Mouse (Mus musculus): Measurements from ENCODE around the gene Ikzf2. TPM values are rescaled to one million over a fixed set of nuclear protein-coding genes. Genes with fewer than 3 reads are reported as not detected.

Ikzf2 gene
- total RNA-seq, 1 experiment: 3.4 TPM

DNA sequence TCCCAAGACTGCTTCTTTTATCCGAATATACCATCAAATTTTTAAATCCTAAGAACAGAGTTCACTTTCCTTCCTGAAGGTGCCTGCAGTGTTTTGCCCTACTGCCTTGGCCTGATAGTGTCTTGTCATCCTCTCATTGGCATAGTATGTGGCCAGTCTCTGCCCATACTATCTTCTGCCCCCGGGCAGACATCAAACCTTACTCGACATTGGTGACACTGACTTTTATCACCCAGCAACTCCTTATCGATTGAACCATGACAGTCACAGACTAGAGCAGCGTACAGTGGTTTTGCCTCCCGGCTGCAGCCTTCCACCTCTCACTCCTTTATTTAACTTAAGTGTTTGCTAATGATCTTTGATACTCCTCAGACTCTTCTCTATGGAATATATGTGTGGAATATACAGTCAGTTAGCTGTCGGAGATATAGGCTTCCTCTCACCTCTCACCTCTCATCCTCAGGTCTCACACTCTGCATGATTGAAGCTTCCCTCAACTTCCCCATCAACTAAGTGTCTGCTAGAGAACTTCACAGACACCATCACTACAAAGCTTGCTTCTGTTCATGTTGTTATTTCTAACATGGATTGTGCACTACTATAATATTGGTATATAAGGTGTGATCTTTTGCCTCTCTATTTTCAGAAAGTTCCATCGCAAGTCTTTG lies 141.7 kb downstream of the Ikzf2 start:
- Histone ChIP-seq H3K36me3 (ENCODE audit: control insufficient read depth, insufficient read depth, low read length, poor library complexity, severe bottlenecking) (no peaks in the 10 kb centered on the region), H3K4me1 (ENCODE audit: control insufficient read depth in 2 of 2, insufficient read depth in 2 of 2, low read length in 2 of 2, poor library complexity in 1 of 2) (no peaks in the 10 kb centered on the region), H3K27ac (ENCODE audit: insufficient read depth, low read depth, low read length, poor library complexity, severe bottlenecking) (no peak overlapping the region), H3K9me3 (ENCODE audit: control insufficient read depth, insufficient read depth, low read depth, low read length) (no peaks in the 10 kb centered on the region), H3K9ac (ENCODE audit: insufficient read depth, low read depth, low read length, poor library complexity, severe bottlenecking) (no peak overlapping the region), H3K4me3 (ENCODE audit: insufficient read depth in 1 of 2, low read depth in 1 of 2, low read length in 2 of 2, poor library complexity in 1 of 2, severe bottlenecking in 1 of 2) (no peak overlapping the region)
- TF ChIP-seq CHD2 (IDR thresholded peaks at IDR 0.05; ENCODE audit: low read depth, low read length) (no peak), MAFK (IDR thresholded peaks at IDR 0.05; ENCODE audit: insufficient read depth, low read depth, low read length) (no peak), HCFC1 (IDR thresholded peaks at IDR 0.05; ENCODE audit: borderline replicate concordance, insufficient read depth, low read length) (no peak), ZNF384 (IDR thresholded peaks at IDR 0.05; ENCODE audit: low read depth, low read length) (no peak), ZC3H11A (IDR thresholded peaks at IDR 0.05; ENCODE audit: borderline replicate concordance, low read depth, low read length) (no peak)
- no peak for DNase-seq (ENCODE audit: low read depth, low spot score)
- in situ Hi-C loops (cut with MboI; ENCODE audit: low sequenced_read_pairs in 2 of 2, unreplicated experiment in 2 of 2): no loop called here

DNA sequence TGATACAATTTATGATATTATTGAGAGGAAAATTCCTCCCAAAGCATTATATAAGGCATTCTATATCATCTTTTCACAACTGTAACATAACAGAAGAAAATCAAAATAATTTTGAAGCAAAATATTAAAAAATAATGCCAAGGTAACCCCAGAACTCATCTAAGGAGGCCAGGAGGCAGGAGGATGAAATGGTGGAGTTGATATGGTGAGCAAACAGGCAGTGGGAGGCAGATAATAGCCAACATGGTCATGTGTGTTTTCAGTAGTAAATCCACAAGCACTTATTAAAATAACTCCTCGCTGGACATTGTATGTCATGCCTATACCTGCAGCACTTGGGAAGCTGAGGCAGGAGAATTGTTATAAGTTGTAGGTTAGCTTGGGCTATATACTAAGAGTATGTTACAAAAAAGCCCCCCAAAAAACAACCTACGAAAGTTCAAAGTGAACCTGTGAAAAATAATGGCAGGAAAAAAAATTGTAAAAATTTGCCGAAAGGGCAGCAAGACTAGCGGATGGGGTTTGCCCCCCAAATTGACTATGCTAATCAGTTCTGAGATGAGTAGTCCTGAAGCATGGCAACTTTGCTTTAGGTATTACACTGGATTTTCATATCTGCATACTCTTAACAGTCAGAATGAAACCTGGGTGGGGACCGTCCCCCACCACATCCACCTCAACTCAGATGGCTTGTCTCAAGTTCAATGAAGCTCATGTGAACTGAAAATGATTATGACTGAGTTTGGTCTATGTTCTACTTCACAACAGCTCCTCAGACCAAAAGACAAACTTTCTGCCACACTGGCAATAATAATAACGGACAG lies 143.1 kb downstream of the Ikzf2 start:
- Histone ChIP-seq H3K27ac (ENCODE audit: insufficient read depth, low read depth, low read length, poor library complexity, severe bottlenecking) (no peak overlapping the region), H3K9me3 (ENCODE audit: control insufficient read depth, insufficient read depth, low read depth, low read length) (no peaks in the 10 kb centered on the region), H3K36me3 (ENCODE audit: control insufficient read depth, insufficient read depth, low read length, poor library complexity, severe bottlenecking) (no peaks in the 10 kb centered on the region), H3K9ac (ENCODE audit: insufficient read depth, low read depth, low read length, poor library complexity, severe bottlenecking) (no peak overlapping the region), H3K4me1 (ENCODE audit: control insufficient read depth in 2 of 2, insufficient read depth in 2 of 2, low read length in 2 of 2, poor library complexity in 1 of 2) (no peaks in the 10 kb centered on the region), H3K4me3 (ENCODE audit: insufficient read depth in 1 of 2, low read depth in 1 of 2, low read length in 2 of 2, poor library complexity in 1 of 2, severe bottlenecking in 1 of 2) (no peak overlapping the region)
- no peak for DNase-seq (ENCODE audit: low read depth, low spot score)
- in situ Hi-C loops (cut with MboI; ENCODE audit: low sequenced_read_pairs in 2 of 2, unreplicated experiment in 2 of 2): no loop called here
- TF ChIP-seq HCFC1 (IDR thresholded peaks at IDR 0.05; ENCODE audit: borderline replicate concordance, insufficient read depth, low read length) (no peak), ZC3H11A (IDR thresholded peaks at IDR 0.05; ENCODE audit: borderline replicate concordance, low read depth, low read length) (no peak), CHD2 (IDR thresholded peaks at IDR 0.05; ENCODE audit: low read depth, low read length) (no peak)

DNA sequence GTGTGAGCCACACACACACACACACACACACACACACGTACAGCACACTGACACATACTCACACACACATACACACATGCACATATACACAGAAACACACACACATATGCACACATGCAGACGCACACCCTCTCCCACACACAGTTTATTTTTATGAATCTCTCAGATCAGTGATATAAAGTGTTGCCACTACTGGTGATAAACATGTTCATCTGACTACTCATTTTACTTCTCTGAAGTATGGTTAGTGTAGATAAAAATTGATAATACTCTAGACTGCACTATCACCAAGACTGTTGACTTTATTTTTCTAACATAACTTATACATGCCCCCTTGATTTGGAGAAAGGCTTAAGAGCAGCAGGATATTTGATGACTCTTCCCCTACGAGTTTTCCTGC lies 144.5 kb downstream of the Ikzf2 start:
- Histone ChIP-seq H3K27ac (ENCODE audit: insufficient read depth, low read depth, low read length, poor library complexity, severe bottlenecking) (no peak overlapping the region), H3K4me3 (ENCODE audit: insufficient read depth in 1 of 2, low read depth in 1 of 2, low read length in 2 of 2, poor library complexity in 1 of 2, severe bottlenecking in 1 of 2) (no peak overlapping the region), H3K4me1 (ENCODE audit: control insufficient read depth in 2 of 2, insufficient read depth in 2 of 2, low read length in 2 of 2, poor library complexity in 1 of 2) (no peaks in the 10 kb centered on the region), H3K9ac (ENCODE audit: insufficient read depth, low read depth, low read length, poor library complexity, severe bottlenecking) (no peak overlapping the region), H3K36me3 (ENCODE audit: control insufficient read depth, insufficient read depth, low read length, poor library complexity, severe bottlenecking) (no peaks in the 10 kb centered on the region), H3K9me3 (ENCODE audit: control insufficient read depth, insufficient read depth, low read depth, low read length) (no peaks in the 10 kb centered on the region)
- TF ChIP-seq ZNF384 (IDR thresholded peaks at IDR 0.05; ENCODE audit: low read depth, low read length): no peak
- TF ChIP-seq ZC3H11A (IDR thresholded peaks at IDR 0.05; ENCODE audit: borderline replicate concordance, low read depth, low read length): no peak
- no peak for TF ChIP-seq CHD2 (IDR thresholded peaks at IDR 0.05; ENCODE audit: low read depth, low read length)
- no peak for TF ChIP-seq MAFK (IDR thresholded peaks at IDR 0.05; ENCODE audit: insufficient read depth, low read depth, low read length)
- DNase-seq (ENCODE audit: low read depth, low spot score): no peak
- in situ Hi-C loops (cut with MboI; ENCODE audit: low sequenced_read_pairs in 2 of 2, unreplicated experiment in 2 of 2): no loop called here

DNA sequence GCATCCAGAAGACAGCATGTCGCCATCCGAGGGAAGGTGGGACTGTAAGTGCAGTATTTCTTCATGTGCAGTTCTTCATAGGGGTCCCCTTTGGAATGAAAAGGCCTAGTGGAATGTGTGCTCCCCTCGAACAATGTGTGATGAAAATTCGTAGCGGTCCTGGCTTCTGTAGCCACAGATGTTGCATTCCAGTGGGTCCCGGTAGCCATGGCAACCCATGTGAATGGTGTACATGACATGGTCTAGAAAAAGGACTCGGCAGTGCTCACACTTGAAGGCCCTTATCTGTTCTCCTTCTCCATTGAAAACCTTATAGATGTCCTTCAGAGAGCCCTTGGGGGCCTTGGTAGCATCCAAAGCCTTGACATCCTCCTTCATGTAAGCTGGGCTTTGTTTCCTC lies 148.4 kb downstream of the Ikzf2 start:
- H3K4me1 ChIP-seq (ENCODE audit: control insufficient read depth in 2 of 2, insufficient read depth in 2 of 2, low read length in 2 of 2, poor library complexity in 1 of 2): no peaks in the 10 kb centered on the region
- no peak for TF ChIP-seq ZC3H11A (IDR thresholded peaks at IDR 0.05; ENCODE audit: borderline replicate concordance, low read depth, low read length)
- no peak for TF ChIP-seq ZNF384 (IDR thresholded peaks at IDR 0.05; ENCODE audit: low read depth, low read length)
- TF ChIP-seq MAFK (IDR thresholded peaks at IDR 0.05; ENCODE audit: insufficient read depth, low read depth, low read length): no peak
- no peak for TF ChIP-seq HCFC1 (IDR thresholded peaks at IDR 0.05; ENCODE audit: borderline replicate concordance, insufficient read depth, low read length)
- TF ChIP-seq CHD2 (IDR thresholded peaks at IDR 0.05; ENCODE audit: low read depth, low read length): no peak
- H3K4me3 ChIP-seq (ENCODE audit: insufficient read depth in 1 of 2, low read depth in 1 of 2, low read length in 2 of 2, poor library complexity in 1 of 2, severe bottlenecking in 1 of 2): no peak overlapping the region
- H3K27ac ChIP-seq (ENCODE audit: insufficient read depth, low read depth, low read length, poor library complexity, severe bottlenecking): no peak overlapping the region
- no peak overlapping the region for H3K9ac ChIP-seq (ENCODE audit: insufficient read depth, low read depth, low read length, poor library complexity, severe bottlenecking)
- no peaks in the 10 kb centered on the region for H3K36me3 ChIP-seq (ENCODE audit: control insufficient read depth, insufficient read depth, low read length, poor library complexity, severe bottlenecking)
- DNase-seq (ENCODE audit: low read depth, low spot score): no peak
- in situ Hi-C loops (cut with MboI; ENCODE audit: low sequenced_read_pairs in 2 of 2, unreplicated experiment in 2 of 2): no loop called here
- H3K9me3 ChIP-seq (ENCODE audit: control insufficient read depth, insufficient read depth, low read depth, low read length): no peaks in the 10 kb centered on the region
